ENCODE assay signal across 16 mouse cellular contexts in genomic region chr17:87968483-87968926, GRCm38 (mm10). TPM values are rescaled to one million over a fixed set of nuclear protein-coding genes. Genes with fewer than 3 reads are reported as not detected.
DNase-seq lines count a peak whose midpoint lies in the region; ATAC-seq and TF ChIP-seq lines count a peak whose summit lies in the region.
"Not testable (repeated sequence)": the region's sequence is repeated elsewhere in the genome, so short reads cannot be mapped to it uniquely, and the experiment has no call there.
"Had no signal": no experiment of that assay in that cellular context is flagged by ENCODE, and none has a peak within 500 bp of the region (broad histone marks: within the 10 kb centered on the region; RNA-seq: fewer than 3 reads in every experiment).

No protein-coding gene starts in this region.

- not testable (repeated sequence) for TF ChIP-seq CTCF in heart, postnatal 0 days (IDR thresholded peaks at IDR 0.05; ENCODE audit: low read depth)
- TF ChIP-seq CTCF in thymus, adult 2 months (IDR thresholded peaks at IDR 0.05; ENCODE audit: borderline replicate concordance, control insufficient read depth, extremely low read depth, insufficient read depth, low read length, poor library complexity) = peak; percentile 30; the same call in 1 of the 2 replicates

- not testable (repeated sequence) for H3K27me3 ChIP-seq in forebrain, embryonic 13.5 days; heart, postnatal 0 days (ENCODE audit: control insufficient read depth, insufficient read depth, low read length); intestine, embryonic 15.5 days (replicated peaks); limb, embryonic 11.5 days (ENCODE audit: control insufficient read depth, insufficient read depth, low read length); lung, embryonic 16.5 days (ENCODE audit: control insufficient read depth, insufficient read depth, low read depth, low read length); thymus, adult 2 months (ENCODE audit: control insufficient read depth, insufficient read depth, low read length)

- not testable (repeated sequence) for H3K4me2 ChIP-seq in forebrain, embryonic 13.5 days; heart, postnatal 0 days (ENCODE audit: low read depth, low read length); intestine, embryonic 15.5 days (replicated peaks); limb, embryonic 11.5 days (ENCODE audit: low read depth, severe bottlenecking); lung, embryonic 16.5 days (ENCODE audit: low read depth, low read length)

- not testable (repeated sequence) for H3K4me1 ChIP-seq in forebrain, embryonic 13.5 days; heart, postnatal 0 days (ENCODE audit: control insufficient read depth, insufficient read depth); intestine, embryonic 15.5 days (replicated peaks); limb, embryonic 11.5 days (ENCODE audit: control insufficient read depth, insufficient read depth, low read length); lung, embryonic 16.5 days (replicated peaks; ENCODE audit: control insufficient read depth, insufficient read depth, low read length)
- peaks cover 16% of the 10 kb centered on the region for H3K4me1 ChIP-seq in thymus, adult 2 months (replicated peaks; ENCODE audit: control insufficient read depth, insufficient read depth, low read length)

- peak; percentile 73 for ATAC-seq in activated CD4-positive, CD25-positive, alpha-beta regulatory T cell, adult 4 months
- ATAC-seq in forebrain, embryonic 13.5 days = peak; percentile 77; the same call in 1 of the 2 replicates
- peak; percentile 69; the same call in 1 of the 2 replicates for ATAC-seq in heart, postnatal 0 days (ENCODE audit: insufficient read depth, low read depth)
- ATAC-seq in intestine, embryonic 15.5 days = peak; percentile 81
- ATAC-seq in limb, embryonic 11.5 days (ENCODE audit: insufficient number of reproducible peaks, low FRiP score, low TSS enrichment, low read depth) = peak; percentile 63; the same call in 1 of the 2 replicates
- peak; percentile 83 for ATAC-seq in lung, embryonic 16.5 days (ENCODE audit: low read depth)
- peak; percentile 79 for ATAC-seq in monocyte, adult 5-6 weeks (replicated peaks; ENCODE audit: insufficient number of reproducible peaks, low FRiP score, low TSS enrichment, poor library complexity, severe bottlenecking)

- TF ChIP-seq EP300 in heart, postnatal 0 days (IDR thresholded peaks at IDR 0.05; ENCODE audit: low read depth) = not testable (repeated sequence)

- not testable (repeated sequence) for H3K4me3 ChIP-seq in forebrain, embryonic 13.5 days; heart, postnatal 0 days (ENCODE audit: low read depth, low read length); intestine, embryonic 15.5 days (replicated peaks); limb, embryonic 11.5 days (ENCODE audit: low read depth, low read length); lung, embryonic 16.5 days (ENCODE audit: low read length); thymus, adult 2 months (ENCODE audit: control insufficient read depth, insufficient read depth, low read length)

- WGBS in forebrain, embryonic 13.5 days = 32% methylated on average over 6 of the region's 8 CpGs
- 42% methylated on average over 6 of the region's 8 CpGs for WGBS in heart, postnatal 0 days
- 45% methylated on average over 6 of the region's 8 CpGs for WGBS in intestine, embryonic 15.5 days
- 45% methylated on average over 6 of the region's 8 CpGs for WGBS in limb, embryonic 11.5 days
- WGBS in lung, embryonic 16.5 days = 22% methylated on average over 6 of the region's 8 CpGs
- 77% methylated on average over 7 of the region's 8 CpGs for WGBS in thymus, adult 2 months

- H3K36me3 ChIP-seq in forebrain, embryonic 13.5 days (ENCODE audit: poor library complexity, severe bottlenecking); heart, postnatal 0 days (replicated peaks; ENCODE audit: control insufficient read depth, insufficient read depth, low read length); intestine, embryonic 15.5 days; limb, embryonic 11.5 days (ENCODE audit: control insufficient read depth, insufficient read depth, low read length); lung, embryonic 16.5 days (ENCODE audit: control insufficient read depth, insufficient read depth, low read length); thymus, adult 2 months (ENCODE audit: control insufficient read depth, insufficient read depth, low read length): not testable (repeated sequence)

- TF ChIP-seq POLR2A in thymus, adult 2 months (IDR thresholded peaks at IDR 0.05; ENCODE audit: control insufficient read depth, extremely low read depth, insufficient read depth, low read length, poor library complexity) = not testable (repeated sequence)

- not testable (repeated sequence) for H3K9me3 ChIP-seq in forebrain, embryonic 13.5 days (replicated peaks); heart, postnatal 0 days (replicated peaks; ENCODE audit: control insufficient read depth, low read length); intestine, embryonic 15.5 days; limb, embryonic 11.5 days (ENCODE audit: control insufficient read depth, low read length); lung, embryonic 16.5 days (ENCODE audit: control insufficient read depth, low read length)

- H3K27ac ChIP-seq in forebrain, embryonic 13.5 days; heart, postnatal 0 days (ENCODE audit: low read depth); intestine, embryonic 15.5 days; limb, embryonic 11.5 days (replicated peaks; ENCODE audit: low read depth, low read length); lung, embryonic 16.5 days (ENCODE audit: low read length); thymus, adult 2 months (ENCODE audit: control insufficient read depth, insufficient read depth, low read length): not testable (repeated sequence)

- DNase-seq in heart, postnatal 0 days (ENCODE audit: low spot score); limb, embryonic 11.5 days (ENCODE audit: low spot score); thymus, adult 2 months: not testable (repeated sequence)

- not testable (repeated sequence) for H3K9ac ChIP-seq in forebrain, embryonic 13.5 days; heart, postnatal 0 days (replicated peaks; ENCODE audit: low read depth, low read length); intestine, embryonic 15.5 days; limb, embryonic 11.5 days (ENCODE audit: low read length); lung, embryonic 16.5 days (ENCODE audit: low read length)

RNA-seq across cellular contexts. Expression of gene Msh6, which starts 6.4 kb away (rescaled TPM):
- 10 to 100 TPM; 14.2 to 14.9 TPM for polyA plus RNA-seq in activated CD4-positive, CD25-positive, alpha-beta regulatory T cell, adult 4 months (2017; shearing (Covaris generic))
- polyA plus RNA-seq in forebrain, embryonic 13.5 days (2015; fragmentation: Nextera tagmentation; extraction: Ambion mirVana) = 52.6 and 58.7 TPM in 2 replicates
- total RNA-seq in heart, postnatal 0 days (2014; rRNA removed; ENCODE audit: low replicate concordance) = 9.4 and 22.2 TPM in 2 replicates
- polyA plus RNA-seq in heart, postnatal 0 days (2015; fragmentation: Nextera tagmentation; extraction: Ambion mirVana) = 8.6 and 8.9 TPM in 2 replicates
- 42.9 and 45.2 TPM in 2 replicates for polyA plus RNA-seq in intestine, embryonic 15.5 days (2015; fragmentation: Nextera tagmentation; extraction: Ambion mirVana)
- 95.7 and 105 TPM in 2 replicates for polyA plus RNA-seq in limb, embryonic 11.5 days (2014; fragmentation: Nextera tagmentation; extraction: Ambion mirVana)
- polyA plus RNA-seq in lung, embryonic 16.5 days (2015; fragmentation: Nextera tagmentation; extraction: Ambion mirVana) = 43.2 and 44.8 TPM in 2 replicates
- 27.2 to 46.1 TPM (median 30.3 TPM) in 3 replicates for total RNA-seq in monocyte, adult 5-6 weeks (2017)
- polyA plus RNA-seq in thymus, adult 2 months (2012; rRNA removed) = 24.0 and 27.6 TPM in 2 replicates

RNA-seq across cellular contexts. Expression of gene Rpl36-ps4, which starts 47.7 kb away (rescaled TPM):
- polyA plus RNA-seq in activated CD4-positive, CD25-positive, alpha-beta regulatory T cell, adult 4 months (2017; shearing (Covaris generic)) = not detected
- polyA plus RNA-seq in forebrain, embryonic 13.5 days (2015; fragmentation: Nextera tagmentation; extraction: Ambion mirVana) = not detected in 2 replicates
- total RNA-seq in heart, postnatal 0 days (2014; rRNA removed; ENCODE audit: low replicate concordance) = not detected in 2 replicates
- not detected in 2 replicates for polyA plus RNA-seq in heart, postnatal 0 days (2015; fragmentation: Nextera tagmentation; extraction: Ambion mirVana)
- polyA plus RNA-seq in intestine, embryonic 15.5 days (2015; fragmentation: Nextera tagmentation; extraction: Ambion mirVana) = not detected in 2 replicates
- not detected in 2 replicates for polyA plus RNA-seq in limb, embryonic 11.5 days (2014; fragmentation: Nextera tagmentation; extraction: Ambion mirVana)
- not detected in 2 replicates for polyA plus RNA-seq in lung, embryonic 16.5 days (2015; fragmentation: Nextera tagmentation; extraction: Ambion mirVana)
- not detected in 3 replicates for total RNA-seq in monocyte, adult 5-6 weeks (2017)
- not detected in 2 replicates for polyA plus RNA-seq in thymus, adult 2 months (2012; rRNA removed)
- total RNA-seq: adrenal gland, postnatal 4 days; CH12.LX; gastrocnemius, postnatal 36 days; heart, postnatal 25 days; left cerebral cortex, adult 8-10 months; liver, adult 2 months had no signal
- polyA plus RNA-seq: large intestine, adult 2 months; liver, adult 2 months; small intestine, adult 2 months had no signal
